25 mouse cellular contexts compared by ENCODE assay signal in the genomic region with DNA sequence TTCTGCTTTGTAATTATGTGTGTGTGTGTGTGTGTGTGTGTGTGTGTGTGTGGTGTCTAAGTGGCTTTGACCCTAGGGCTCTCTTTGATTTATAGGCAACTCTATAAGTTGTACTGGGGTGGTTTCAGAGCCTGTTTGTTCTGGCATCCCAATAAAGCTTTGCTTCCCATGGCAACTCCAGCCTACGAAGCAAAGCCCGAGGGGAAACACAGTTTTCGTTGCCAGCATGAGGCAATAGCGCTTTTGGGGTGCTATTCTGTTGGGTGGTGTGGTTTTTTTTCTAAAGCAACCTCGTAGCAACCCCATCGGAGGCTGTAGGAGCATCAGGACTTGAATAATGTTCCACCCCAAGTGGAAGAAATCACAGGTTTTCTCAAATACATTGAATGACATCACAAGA.
DNase-seq lines count a peak whose midpoint lies in the region; ATAC-seq and TF ChIP-seq lines count a peak whose summit lies in the region.
"Had no signal": no experiment of that assay in that cellular context is flagged by ENCODE, and none has a peak within 500 bp of the region (broad histone marks: within the 10 kb centered on the region; RNA-seq: fewer than 3 reads in every experiment).

No protein-coding gene starts in this region.

- H3K4me3 ChIP-seq in layer of hippocampus, adult 2 months: no peak overlapping the region
- H3K4me3 ChIP-seq in limb, embryonic 14.5 days (replicated peaks; ENCODE audit: low read length): no peak overlapping the region
- no peak overlapping the region for H3K4me3 ChIP-seq in limb, embryonic 10.5 days
- H3K4me3 ChIP-seq: embryonic facial prominence, embryonic 12.5 days; embryonic facial prominence, embryonic 15.5 days; forebrain, embryonic 12.5 days; forebrain, embryonic 15.5 days; hindbrain, embryonic 12.5 days; hindbrain, embryonic 15.5 days had no signal

- H3K27ac ChIP-seq in layer of hippocampus, adult 2 months: peak overlapping the region; percentile 36; the same call in 1 of the 2 replicates
- H3K27ac ChIP-seq in limb, embryonic 14.5 days (replicated peaks; ENCODE audit: low read depth, low read length): no peak overlapping the region
- H3K27ac ChIP-seq in limb, embryonic 10.5 days: no peak overlapping the region
- H3K27ac ChIP-seq: embryonic facial prominence, embryonic 12.5 days; embryonic facial prominence, embryonic 15.5 days; forebrain, embryonic 12.5 days; forebrain, embryonic 15.5 days; hindbrain, embryonic 12.5 days; hindbrain, embryonic 15.5 days had no signal

- TF ChIP-seq CTCF in layer of hippocampus, adult 2 months (conservative IDR thresholded peaks at IDR 0.05): no peak

- no peaks in the 10 kb centered on the region for H3K36me3 ChIP-seq in limb, embryonic 14.5 days (ENCODE audit: control insufficient read depth, insufficient read depth, low read length)
- H3K36me3 ChIP-seq in limb, embryonic 10.5 days: no peaks in the 10 kb centered on the region
- H3K36me3 ChIP-seq: embryonic facial prominence, embryonic 12.5 days; embryonic facial prominence, embryonic 15.5 days; forebrain, embryonic 12.5 days; forebrain, embryonic 15.5 days; G1E; hindbrain, embryonic 12.5 days; hindbrain, embryonic 15.5 days had no signal

- peaks cover 4% of the 10 kb centered on the region for H3K4me1 ChIP-seq in limb, embryonic 14.5 days (ENCODE audit: control insufficient read depth, insufficient read depth, low read length)
- no peaks in the 10 kb centered on the region for H3K4me1 ChIP-seq in limb, embryonic 10.5 days
- H3K4me1 ChIP-seq: embryonic facial prominence, embryonic 12.5 days; embryonic facial prominence, embryonic 15.5 days; forebrain, embryonic 12.5 days; forebrain, embryonic 15.5 days; hindbrain, embryonic 12.5 days; hindbrain, embryonic 15.5 days had no signal

- peak in 1 of 2 experiments; percentile 19 for DNase-seq in layer of hippocampus, adult 2 months (ENCODE audit: low spot score in 2 of 2)
- no peak for DNase-seq in layer of hippocampus, postnatal 14 days (ENCODE audit: low spot score in 2 of 2)
- peak; percentile 38 for DNase-seq in limb, embryonic 14.5 days (ENCODE audit: low spot score)
- no peak for DNase-seq in limb, embryonic 10.5 days (ENCODE audit: low spot score)
- DNase-seq in gonadal fat pad, adult 2 months (ENCODE audit: low read depth): peak; percentile 49
- no peak for DNase-seq in c-Kit-positive CD71-positive TER-119-positive erythroid progenitor cells, embryonic 14.5 days (ENCODE audit: low spot score)
- no peak for DNase-seq in lung, postnatal 10 days
- DNase-seq: adrenal gland, postnatal 10 days; adrenal gland, postnatal 36 days; B cell, adult 2 months; cerebellum, adult 11-12 months; cerebellum, adult 9-10 months; cerebellum, postnatal 14 days; gastrocnemius, postnatal 10 days; gastrocnemius, postnatal 36 days; heart, adult 11 months had no signal

- no peaks in the 10 kb centered on the region for H3K27me3 ChIP-seq in limb, embryonic 14.5 days (ENCODE audit: control insufficient read depth, insufficient read depth, low read length)
- no peaks in the 10 kb centered on the region for H3K27me3 ChIP-seq in limb, embryonic 10.5 days (ENCODE audit: low read depth, poor library complexity, severe bottlenecking)
- H3K27me3 ChIP-seq: embryonic facial prominence, embryonic 12.5 days; embryonic facial prominence, embryonic 15.5 days; forebrain, embryonic 12.5 days; forebrain, embryonic 15.5 days; hindbrain, embryonic 12.5 days; hindbrain, embryonic 15.5 days; Patski had no signal

- H3K9ac ChIP-seq in limb, embryonic 14.5 days (ENCODE audit: low read depth, low read length, severe bottlenecking): no peak overlapping the region
- H3K9ac ChIP-seq: embryonic facial prominence, embryonic 12.5 days; embryonic facial prominence, embryonic 15.5 days; forebrain, embryonic 12.5 days; forebrain, embryonic 15.5 days; hindbrain, embryonic 12.5 days; hindbrain, embryonic 15.5 days had no signal

- no peak overlapping the region for H3K4me2 ChIP-seq in limb, embryonic 14.5 days (replicated peaks; ENCODE audit: low read depth, low read length, severe bottlenecking)
- H3K4me2 ChIP-seq: embryonic facial prominence, embryonic 12.5 days; embryonic facial prominence, embryonic 15.5 days; forebrain, embryonic 12.5 days; forebrain, embryonic 15.5 days; heart, embryonic 11.5 days; hindbrain, embryonic 12.5 days; hindbrain, embryonic 15.5 days had no signal

- WGBS in limb, embryonic 14.5 days: 47% methylated on average over 6 of the region's 6 CpGs
- 73% methylated on average over 6 of the region's 6 CpGs for whole genome bisulfite sequencing in limb, embryonic 10.5 days

- no peak for TF ChIP-seq POLR2A in limb, embryonic 14.5 days (IDR thresholded peaks at IDR 0.05; ENCODE audit: borderline replicate concordance, extremely low read depth, insufficient read depth, insufficient read length)

- no peaks in the 10 kb centered on the region for H3K9me3 ChIP-seq in limb, embryonic 14.5 days (ENCODE audit: control insufficient read depth, low read length)
- H3K9me3 ChIP-seq in limb, embryonic 10.5 days (replicated peaks): no peaks in the 10 kb centered on the region
- H3K9me3 ChIP-seq: embryonic facial prominence, embryonic 12.5 days; embryonic facial prominence, embryonic 15.5 days; forebrain, embryonic 12.5 days; forebrain, embryonic 15.5 days; G1E; hindbrain, embryonic 12.5 days; hindbrain, embryonic 15.5 days had no signal

- ATAC-seq in limb, embryonic 14.5 days (ENCODE audit: low FRiP score, low read depth): no peak
- ATAC-seq: forebrain, embryonic 15.5 days; Patski had no signal

Comparison
In these comparisons a context has a peak if more than half of its experiments do, and no peak if none do; other contexts are left out.
1. DNase-seq: peak in limb, embryonic 14.5 days (single experiment) and gonadal fat pad, adult 2 months (single experiment); none in layer of hippocampus, postnatal 14 days (0 of 2), limb, embryonic 10.5 days (single experiment), c-Kit-positive CD71-positive TER-119-positive erythroid progenitor cells, embryonic 14.5 days (single experiment) and lung, postnatal 10 days (single experiment).